Comparison of ENCODE assay signal across 8 mouse cellular contexts in the genomic region with DNA sequence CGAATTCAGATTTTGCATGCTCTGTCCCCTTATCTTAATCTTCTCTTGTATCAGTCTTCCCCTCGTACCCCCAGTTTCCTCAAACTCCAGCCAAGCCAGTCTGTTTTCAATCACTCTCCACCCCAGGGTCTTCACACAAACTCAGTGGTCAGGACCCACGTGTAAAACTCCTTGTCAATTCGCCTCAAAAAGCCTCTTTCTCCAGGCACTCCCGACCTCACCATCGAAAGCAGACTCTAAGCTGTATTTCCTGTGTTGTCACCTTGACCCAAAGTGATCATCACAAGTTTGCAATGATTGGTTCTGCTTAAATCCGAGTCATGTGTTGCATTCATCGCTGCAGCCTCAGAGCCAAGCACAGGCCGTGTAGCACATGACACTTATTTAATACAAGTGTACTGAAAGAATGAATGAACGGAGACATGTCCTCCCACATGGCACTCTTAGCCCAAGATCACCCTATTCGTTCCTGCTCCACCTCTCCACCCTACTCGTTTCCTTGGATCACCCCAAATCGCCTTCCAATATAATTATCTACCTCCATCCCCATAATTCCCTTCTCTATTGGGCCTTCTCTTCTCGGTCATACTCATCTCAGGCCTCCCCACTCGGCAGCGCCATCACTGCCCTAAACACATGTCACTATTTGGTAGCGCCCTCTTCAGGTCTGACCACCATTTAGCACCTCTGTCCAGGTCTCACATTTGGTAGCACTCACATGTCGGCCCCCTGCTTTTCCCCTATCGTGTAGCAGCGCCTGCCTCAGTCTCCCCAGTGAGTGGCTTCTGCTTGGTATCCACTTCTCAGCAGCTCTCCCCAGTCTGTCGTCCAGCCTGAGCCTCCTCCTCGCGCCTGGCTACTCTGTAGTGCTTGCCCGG. TPM values are rescaled to one million over a fixed set of nuclear protein-coding genes. Genes with fewer than 3 reads are reported as not detected.
A peak's percentile ranks its signal among the peaks of the same experiment; 100 is the strongest.
DNase-seq lines count a peak whose midpoint lies in the region; ATAC-seq lines count a peak whose summit lies in the region.

No protein-coding gene starts in this region.

- peak overlapping the region; percentile 76 for H3K4me2 ChIP-seq in kidney, embryonic 15.5 days
- H3K4me2 ChIP-seq in hindbrain, embryonic 12.5 days (replicated peaks) = peak overlapping the region; percentile 72
- peak overlapping the region; percentile 81 for H3K4me2 ChIP-seq in liver, embryonic 13.5 days
- peak overlapping the region; percentile 89 for H3K4me2 ChIP-seq in neural tube, embryonic 14.5 days (ENCODE audit: low read depth, low read length)

- ATAC-seq in kidney, embryonic 15.5 days (replicated peaks; ENCODE audit: low FRiP score) = peak; percentile 66
- ATAC-seq in hindbrain, embryonic 12.5 days (ENCODE audit: low FRiP score) = peak; percentile 65
- ATAC-seq in liver, embryonic 13.5 days (ENCODE audit: low read depth) = peak; percentile 66
- peak; percentile 4 for ATAC-seq in neural tube, embryonic 14.5 days (ENCODE audit: low read depth)

- H3K9me3 ChIP-seq in kidney, embryonic 15.5 days (replicated peaks) = no peaks in the 10 kb centered on the region
- H3K9me3 ChIP-seq in hindbrain, embryonic 12.5 days (replicated peaks) = no peaks in the 10 kb centered on the region
- no peaks in the 10 kb centered on the region for H3K9me3 ChIP-seq in liver, embryonic 13.5 days (replicated peaks)
- H3K9me3 ChIP-seq in neural tube, embryonic 14.5 days (ENCODE audit: control insufficient read depth, low read length) = no peaks in the 10 kb centered on the region

- H3K4me1 ChIP-seq in kidney, embryonic 15.5 days = peaks cover 41% of the 10 kb centered on the region
- peaks cover 24% of the 10 kb centered on the region for H3K4me1 ChIP-seq in hindbrain, embryonic 12.5 days
- H3K4me1 ChIP-seq in liver, embryonic 13.5 days (replicated peaks) = peaks cover 61% of the 10 kb centered on the region
- H3K4me1 ChIP-seq in neural tube, embryonic 14.5 days (ENCODE audit: control insufficient read depth, insufficient read depth, low read length) = peaks cover 14% of the 10 kb centered on the region

- H3K27me3 ChIP-seq in kidney, embryonic 15.5 days = no peaks in the 10 kb centered on the region
- no peaks in the 10 kb centered on the region for H3K27me3 ChIP-seq in hindbrain, embryonic 12.5 days
- no peaks in the 10 kb centered on the region for H3K27me3 ChIP-seq in liver, embryonic 13.5 days
- no peaks in the 10 kb centered on the region for H3K27me3 ChIP-seq in neural tube, embryonic 14.5 days (ENCODE audit: control insufficient read depth, insufficient read depth, low read length)

- peaks cover 37% of the 10 kb centered on the region for H3K36me3 ChIP-seq in kidney, embryonic 15.5 days
- H3K36me3 ChIP-seq in hindbrain, embryonic 12.5 days = peaks cover 26% of the 10 kb centered on the region
- H3K36me3 ChIP-seq in liver, embryonic 13.5 days = peaks cover 36% of the 10 kb centered on the region
- H3K36me3 ChIP-seq in neural tube, embryonic 14.5 days (ENCODE audit: control insufficient read depth, insufficient read depth, low read length) = 0 out of 2 replicates have a peak, but pooled peaks cover 2% of the 10 kb centered on the region

- H3K27ac ChIP-seq in kidney, embryonic 15.5 days = peak overlapping the region; percentile 91
- peak overlapping the region; percentile 77 for H3K27ac ChIP-seq in hindbrain, embryonic 12.5 days
- H3K27ac ChIP-seq in liver, embryonic 13.5 days = peak overlapping the region; percentile 85
- 0 out of 2 replicates have a peak overlapping the region, but pooled peaks have one; percentile 57 for H3K27ac ChIP-seq in neural tube, embryonic 14.5 days (ENCODE audit: low read depth, low read length)

- H3K9ac ChIP-seq in kidney, embryonic 15.5 days = peak overlapping the region; percentile 83
- H3K9ac ChIP-seq in hindbrain, embryonic 12.5 days = peak overlapping the region; percentile 85
- H3K9ac ChIP-seq in liver, embryonic 13.5 days = peak overlapping the region; percentile 93
- H3K9ac ChIP-seq in neural tube, embryonic 14.5 days (replicated peaks; ENCODE audit: low read depth, low read length) = peak overlapping the region; percentile 78

- peak overlapping the region; percentile 92 for H3K4me3 ChIP-seq in kidney, embryonic 15.5 days (replicated peaks)
- peak overlapping the region; percentile 86 for H3K4me3 ChIP-seq in hindbrain, embryonic 12.5 days
- H3K4me3 ChIP-seq in liver, embryonic 13.5 days (replicated peaks) = peak overlapping the region; percentile 94
- peak overlapping the region; percentile 82 for H3K4me3 ChIP-seq in neural tube, embryonic 14.5 days (ENCODE audit: low read depth, low read length)

- WGBS in kidney, embryonic 15.5 days = 5% methylated on average over 24 of the region's 24 CpGs
- 10% methylated on average over 24 of the region's 24 CpGs for WGBS in hindbrain, embryonic 12.5 days
- 1% methylated on average over 24 of the region's 24 CpGs for WGBS in liver, embryonic 13.5 days (ENCODE audit: insufficient replicate concordance)
- 10% methylated on average over 24 of the region's 24 CpGs for WGBS in neural tube, embryonic 14.5 days

- DNase-seq in kidney, postnatal 4 days = no peak
- DNase-seq in NIH3T3 (ENCODE audit: low read depth) = peak; percentile 89
- DNase-seq in embryo, embryonic 10.5 days (ENCODE audit: low spot score) = peak; percentile 89
- peak; percentile 63 for DNase-seq in liver, embryonic 13.5 days
- no peak for DNase-seq in adrenal gland, postnatal 36 days

RNA-seq across cellular contexts. Expression of a gene that starts 0.8 kb away (rescaled TPM):
- 110 and 115 TPM in 2 replicates for polyA plus RNA-seq in kidney, embryonic 15.5 days (2015; fragmentation: Nextera tagmentation; extraction: Ambion mirVana)
- 101 and 102 TPM in 2 replicates for polyA plus RNA-seq in hindbrain, embryonic 12.5 days (2016; fragmentation: Nextera tagmentation; extraction: Ambion mirVana)
- polyA plus RNA-seq in liver, embryonic 13.5 days (2015; fragmentation: Nextera tagmentation; extraction: Ambion mirVana) = 54.0 and 61.1 TPM in 2 replicates
- 121 TPM in 2 replicates for polyA plus RNA-seq in neural tube, embryonic 14.5 days (2014; fragmentation: Nextera tagmentation; extraction: Ambion mirVana)
- total RNA-seq in adrenal gland, postnatal 36 days (2021) = 10 to 100 TPM; 71.5 to 87.2 TPM

RNA-seq across cellular contexts. Expression of a gene that starts 34.4 kb away (rescaled TPM):
- 35.7 and 41.2 TPM in 2 replicates for polyA plus RNA-seq in kidney, embryonic 15.5 days (2015; fragmentation: Nextera tagmentation; extraction: Ambion mirVana)
- 9.2 and 10.4 TPM in 2 replicates for polyA plus RNA-seq in hindbrain, embryonic 12.5 days (2016; fragmentation: Nextera tagmentation; extraction: Ambion mirVana)
- 2.8 and 3.6 TPM in 2 replicates for polyA plus RNA-seq in liver, embryonic 13.5 days (2015; fragmentation: Nextera tagmentation; extraction: Ambion mirVana)
- 2.3 and 5.6 TPM in 2 replicates for polyA plus RNA-seq in neural tube, embryonic 14.5 days (2014; fragmentation: Nextera tagmentation; extraction: Ambion mirVana)
- 10 to 100 TPM; 19.2 to 28.1 TPM for total RNA-seq in adrenal gland, postnatal 36 days (2021)

RNA-seq across cellular contexts. Expression of a gene that starts 35.3 kb away (rescaled TPM):
- 18.4 and 22.5 TPM in 2 replicates for polyA plus RNA-seq in kidney, embryonic 15.5 days (2015; fragmentation: Nextera tagmentation; extraction: Ambion mirVana)
- 7.9 and 9.5 TPM in 2 replicates for polyA plus RNA-seq in hindbrain, embryonic 12.5 days (2016; fragmentation: Nextera tagmentation; extraction: Ambion mirVana)
- polyA plus RNA-seq in liver, embryonic 13.5 days (2015; fragmentation: Nextera tagmentation; extraction: Ambion mirVana) = 12.6 and 14.8 TPM in 2 replicates
- polyA plus RNA-seq in neural tube, embryonic 14.5 days (2014; fragmentation: Nextera tagmentation; extraction: Ambion mirVana) = 2.7 and 4.4 TPM in 2 replicates
- 1 to 10 TPM; 1.6 to 2.7 TPM for total RNA-seq in adrenal gland, postnatal 36 days (2021)

RNA-seq across cellular contexts. Expression of a gene that starts 44.1 kb away (rescaled TPM):
- polyA plus RNA-seq in kidney, embryonic 15.5 days (2015; fragmentation: Nextera tagmentation; extraction: Ambion mirVana) = 0.23 and 0.31 TPM in 2 replicates
- polyA plus RNA-seq in hindbrain, embryonic 12.5 days (2016; fragmentation: Nextera tagmentation; extraction: Ambion mirVana) = 1.0 and 1.7 TPM in 2 replicates
- polyA plus RNA-seq in liver, embryonic 13.5 days (2015; fragmentation: Nextera tagmentation; extraction: Ambion mirVana) = 0.07 and 0.09 TPM in 2 replicates
- polyA plus RNA-seq in neural tube, embryonic 14.5 days (2014; fragmentation: Nextera tagmentation; extraction: Ambion mirVana) = 7.4 and 10.1 TPM in 2 replicates
- 1 to 10 TPM; 1.1 TPM for total RNA-seq in adrenal gland, postnatal 36 days (2021)

RNA-seq across cellular contexts. Expression of a gene that starts 46.9 kb away (rescaled TPM):
- 0.09 and 0.13 TPM in 2 replicates for polyA plus RNA-seq in kidney, embryonic 15.5 days (2015; fragmentation: Nextera tagmentation; extraction: Ambion mirVana)
- 0.26 and 0.36 TPM in 2 replicates for polyA plus RNA-seq in hindbrain, embryonic 12.5 days (2016; fragmentation: Nextera tagmentation; extraction: Ambion mirVana)
- polyA plus RNA-seq in liver, embryonic 13.5 days (2015; fragmentation: Nextera tagmentation; extraction: Ambion mirVana) = 0.08 and 0.09 TPM in 2 replicates
- polyA plus RNA-seq in neural tube, embryonic 14.5 days (2014; fragmentation: Nextera tagmentation; extraction: Ambion mirVana) = 3.7 and 4.0 TPM in 2 replicates
- total RNA-seq in adrenal gland, postnatal 36 days (2021) = under 1 TPM; 0.30 to 0.46 TPM

Comparison
In these comparisons a context has a peak if more than half of its experiments do, and no peak if none do; other contexts are left out.
1. ATAC-seq: peak in every context shown above with its lines; median percentile 66 in kidney, embryonic 15.5 days; 66 in liver, embryonic 13.5 days; 65 in hindbrain, embryonic 12.5 days; 4 in neural tube, embryonic 14.5 days.
2. DNase-seq: peak in NIH3T3 (single experiment), embryo, embryonic 10.5 days (single experiment) and liver, embryonic 13.5 days (single experiment); none in kidney, postnatal 4 days (0 of 2) and adrenal gland, postnatal 36 days (0 of 2).
3. Peak in every context shown above with its lines, with median percentiles within 50 percentile points of each other: H3K27ac ChIP-seq, H3K4me2 ChIP-seq, H3K4me3 ChIP-seq and H3K9ac ChIP-seq.